Mouse (Mus musculus) bone marrow macrophage, adult 2 months (primary cell): ENCODE measurements around the gene Uhrf2.

ENCODE experiments used
- CTCF ChIP-seq: IDR thresholded peaks from 2 replicates; pipeline ENCODE4 v1.5.1; 2012; ENCODE audit warnings: low read depth, mild to moderate bottlenecking, low read length, moderate library complexity
- POLR2A ChIP-seq: IDR thresholded peaks from 2 replicates; pipeline ENCODE4 v1.6.1; 2012; ENCODE audit warnings: mild to moderate bottlenecking, low read depth, low read length, borderline replicate concordance

DNA sequence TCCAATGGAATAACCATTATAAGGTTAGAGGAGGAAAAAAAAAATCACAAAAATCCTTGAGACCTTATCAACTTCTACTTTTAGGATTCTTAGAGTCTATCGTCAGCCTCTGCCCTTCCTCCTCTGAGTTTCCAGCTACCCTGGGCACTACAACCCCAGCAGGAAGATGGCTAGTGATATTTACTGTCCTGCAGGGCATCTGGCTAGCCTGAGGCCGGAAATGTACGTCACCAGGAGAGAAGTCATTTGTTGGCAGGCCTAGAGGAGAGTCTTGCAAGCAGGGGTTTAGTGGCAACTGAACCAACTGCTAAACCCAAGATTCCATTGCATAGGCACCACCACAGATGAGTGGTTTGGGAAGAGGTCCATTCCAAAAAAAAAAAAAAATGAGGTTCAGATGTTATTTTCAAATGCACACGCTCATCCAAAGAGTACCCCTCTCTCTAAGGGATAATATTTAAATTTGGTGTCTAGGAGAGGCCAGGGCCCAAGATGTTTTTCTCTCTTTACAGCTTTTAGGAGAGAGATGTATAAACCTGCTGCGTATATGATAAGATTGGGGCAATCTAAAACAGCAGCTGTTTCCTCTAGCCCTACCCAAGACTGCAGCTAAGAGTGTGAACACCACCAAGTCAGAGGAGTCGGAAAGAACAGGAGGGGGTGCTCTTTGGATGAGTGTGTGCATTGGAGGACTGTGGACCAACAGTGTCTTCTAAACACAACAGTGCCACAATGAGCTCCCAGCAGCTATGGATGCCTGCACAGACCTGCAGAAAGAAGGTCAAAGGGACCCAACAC, 74.9 kb downstream of the Uhrf2 start:
- TF ChIP-seq CTCF: no peak
- no peak for TF ChIP-seq POLR2A
